Mouse (Mus musculus) thymus, adult 2 months (tissue): ENCODE measurements around the gene Anapc11.

ENCODE experiments used
- CTCF ChIP-seq: fragments of 200-500 bp; IDR thresholded peaks from 2 replicates; pipeline ENCODE4 v1.5.1; 2012; ENCODE audit warnings: mild to moderate bottlenecking, control low read depth, low read length, moderate library complexity, borderline replicate concordance; ENCODE audit not compliant: control insufficient read depth, poor library complexity, insufficient read depth; ENCODE audit errors: extremely low read depth
- POLR2A ChIP-seq: fragments of 200-500 bp; IDR thresholded peaks from 2 replicates; pipeline ENCODE4 v1.6.1; 2012; ENCODE audit warnings: mild to moderate bottlenecking, low read length, control low read depth, moderate library complexity; ENCODE audit not compliant: control insufficient read depth, poor library complexity, insufficient read depth; ENCODE audit errors: extremely low read depth

DNA sequence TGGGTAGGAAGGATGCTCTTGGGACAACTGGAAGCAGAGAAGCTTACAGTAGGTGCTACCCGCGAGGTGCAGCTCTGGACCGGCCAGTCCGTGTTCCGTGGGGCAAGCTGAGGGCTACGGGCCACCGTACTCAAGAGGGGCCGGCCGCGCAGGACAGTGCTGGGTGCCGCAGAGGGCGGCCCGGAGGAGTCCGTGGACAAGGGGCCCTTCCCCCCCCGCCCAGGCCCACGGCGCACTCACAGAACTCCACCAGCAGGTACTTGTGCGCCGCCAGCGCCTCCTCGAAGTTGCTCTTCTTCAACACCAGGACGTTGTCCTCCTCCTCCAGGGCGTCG is 25.8 kb upstream of the Anapc11 start:
- TF ChIP-seq CTCF: no peak
- TF ChIP-seq POLR2A: no peak
